Mouse (Mus musculus): ENCODE data around the gene Ano9. TPM values are rescaled to one million over a fixed set of nuclear protein-coding genes. Genes with fewer than 3 reads are reported as not detected.
A peak's percentile ranks its signal among the peaks of the same experiment; 100 is the strongest.

Gene Ano9
- polyA plus RNA-seq, 1 experiment, result not detected

GRCm38 (mm10) chr7:141122689-141123516 lies 5.3 kb upstream of the Ano9 start:
- Histone ChIP-seq H3K27ac (replicated peaks; ENCODE audit: low read depth, low read length) (peak overlapping the region; percentile 94), H3K4me3 (ENCODE audit: insufficient read depth, low read depth, low read length) (peak overlapping the region; percentile 84), H3K4me1 (ENCODE audit: control insufficient read depth, insufficient read depth, insufficient read length, low read length) (peaks cover 6% of the 10 kb centered on the region; the same call in 1 of the 2 replicates)

- Histone ChIP-seq H3K4me3 (ENCODE audit: insufficient read depth, low read depth, low read length) (peak within 1 kb of the TSS; percentile 84), H3K4me1 (ENCODE audit: control insufficient read depth, insufficient read depth, insufficient read length, low read length) (peaks cover 6% of the 10 kb centered on the region; the same call in 1 of the 2 replicates), H3K27ac (replicated peaks; ENCODE audit: low read depth, low read length) (peak within 1 kb of the TSS; percentile 94)
Measured at GRCm38 (mm10) chr7:141122245-141122644, 4.6 kb upstream of the Ano9 start, which contains the start of gene Ptdss2. Gene Ptdss2 (plus strand): TSS chr7:141122382.

GRCm38 (mm10) chr7:141121051-141121531 lies 3.5 kb upstream of the Ano9 start:
- H3K27ac ChIP-seq (replicated peaks; ENCODE audit: low read depth, low read length), result no peak overlapping the region
- peaks cover 6% of the 10 kb centered on the region; the same call in 1 of the 2 replicates for H3K4me1 ChIP-seq (ENCODE audit: control insufficient read depth, insufficient read depth, insufficient read length, low read length)
- no peak overlapping the region for H3K4me3 ChIP-seq (ENCODE audit: insufficient read depth, low read depth, low read length)

- no peak overlapping the region for H3K4me3 ChIP-seq (ENCODE audit: insufficient read depth, low read depth, low read length)
- H3K4me1 ChIP-seq (ENCODE audit: control insufficient read depth, insufficient read depth, insufficient read length, low read length), result peaks cover 6% of the 10 kb centered on the region; the same call in 1 of the 2 replicates
- no peak overlapping the region for H3K27ac ChIP-seq (replicated peaks; ENCODE audit: low read depth, low read length)
Measured at GRCm38 (mm10) chr7:141120605-141121004, 3.0 kb upstream of the Ano9 start.

- H3K4me1 ChIP-seq (ENCODE audit: control insufficient read depth, insufficient read depth, insufficient read length, low read length), result peaks cover 6% of the 10 kb centered on the region; the same call in 1 of the 2 replicates
- no peak overlapping the region for H3K27ac ChIP-seq (replicated peaks; ENCODE audit: low read depth, low read length)
- H3K4me3 ChIP-seq (ENCODE audit: insufficient read depth, low read depth, low read length), result no peak overlapping the region
Measured at GRCm38 (mm10) chr7:141119487-141119886, 1.9 kb upstream of the Ano9 start.

GRCm38 (mm10) chr7:141115874-141116273 lies 1.7 kb downstream of the Ano9 start:
- Histone ChIP-seq H3K27ac (replicated peaks; ENCODE audit: low read depth, low read length) (no peak overlapping the region), H3K4me1 (ENCODE audit: control insufficient read depth, insufficient read depth, insufficient read length, low read length) (0 out of 2 replicates have a peak, but pooled peaks cover 1% of the 10 kb centered on the region), H3K4me3 (ENCODE audit: insufficient read depth, low read depth, low read length) (no peak overlapping the region)

- H3K4me3 ChIP-seq (ENCODE audit: insufficient read depth, low read depth, low read length), result no peak overlapping the region
- H3K4me1 ChIP-seq (ENCODE audit: control insufficient read depth, insufficient read depth, insufficient read length, low read length), result peaks cover 2% of the 10 kb centered on the region; the same call in 1 of the 2 replicates
- H3K27ac ChIP-seq (replicated peaks; ENCODE audit: low read depth, low read length), result no peak overlapping the region
Measured at GRCm38 (mm10) chr7:141103161-141103560, 14.4 kb downstream of the Ano9 start.

- peaks cover 4% of the 10 kb centered on the region for H3K4me1 ChIP-seq (ENCODE audit: control insufficient read depth, insufficient read depth, insufficient read length, low read length)
- H3K4me3 ChIP-seq (ENCODE audit: insufficient read depth, low read depth, low read length), result peak within 1 kb of the TSS; percentile 57
- no peak within 1 kb of the TSS for H3K27ac ChIP-seq (replicated peaks; ENCODE audit: low read depth, low read length)
Measured at GRCm38 (mm10) chr7:141099911-141100691, 17.5 kb downstream of the Ano9 start, which contains the start of gene Sigirr. Gene Sigirr (minus strand): TSS chr7:141100572.

GRCm38 (mm10) chr7:141097177-141097576 lies 20.4 kb downstream of the Ano9 start:
- Histone ChIP-seq H3K4me3 (ENCODE audit: insufficient read depth, low read depth, low read length) (no peak overlapping the region), H3K4me1 (ENCODE audit: control insufficient read depth, insufficient read depth, insufficient read length, low read length) (peaks cover 6% of the 10 kb centered on the region), H3K27ac (replicated peaks; ENCODE audit: low read depth, low read length) (peak overlapping the region; percentile 53)

- Histone ChIP-seq H3K4me3 (ENCODE audit: insufficient read depth, low read depth, low read length) (peak overlapping the region; percentile 59), H3K4me1 (ENCODE audit: control insufficient read depth, insufficient read depth, insufficient read length, low read length) (peaks cover 6% of the 10 kb centered on the region), H3K27ac (replicated peaks; ENCODE audit: low read depth, low read length) (peak overlapping the region; percentile 70)
Measured at GRCm38 (mm10) chr7:141096649-141097056, 21.0 kb downstream of the Ano9 start.

- peaks cover 6% of the 10 kb centered on the region for H3K4me1 ChIP-seq (ENCODE audit: control insufficient read depth, insufficient read depth, insufficient read length, low read length)
- peak overlapping the region; percentile 59 for H3K4me3 ChIP-seq (ENCODE audit: insufficient read depth, low read depth, low read length)
- peak overlapping the region; percentile 70 for H3K27ac ChIP-seq (replicated peaks; ENCODE audit: low read depth, low read length)
Measured at GRCm38 (mm10) chr7:141096021-141096420, 21.6 kb downstream of the Ano9 start.

GRCm38 (mm10) chr7:141094487-141095205 lies 23.0 kb downstream of the Ano9 start:
- H3K4me1 ChIP-seq (ENCODE audit: control insufficient read depth, insufficient read depth, insufficient read length, low read length), result peaks cover 3% of the 10 kb centered on the region
- no peak overlapping the region for H3K27ac ChIP-seq (replicated peaks; ENCODE audit: low read depth, low read length)
- no peak overlapping the region for H3K4me3 ChIP-seq (ENCODE audit: insufficient read depth, low read depth, low read length)

GRCm38 (mm10) chr7:141093950-141094349 lies 23.7 kb downstream of the Ano9 start:
- H3K4me1 ChIP-seq (ENCODE audit: control insufficient read depth, insufficient read depth, insufficient read length, low read length), result peaks cover 3% of the 10 kb centered on the region; the same call in 1 of the 2 replicates
- H3K27ac ChIP-seq (replicated peaks; ENCODE audit: low read depth, low read length), result no peak overlapping the region
- no peak overlapping the region for H3K4me3 ChIP-seq (ENCODE audit: insufficient read depth, low read depth, low read length)

GRCm38 (mm10) chr7:141092051-141092735 lies 25.4 kb downstream of the Ano9 start:
- no peak overlapping the region; the same call in 1 of the 2 replicates for H3K4me3 ChIP-seq (ENCODE audit: insufficient read depth, low read depth, low read length)
- no peak overlapping the region for H3K27ac ChIP-seq (replicated peaks; ENCODE audit: low read depth, low read length)

More at GRCm38 (mm10) chr7:141092051-141092735, 25.4 kb downstream of the Ano9 start:
- H3K4me1 ChIP-seq (ENCODE audit: control insufficient read depth, insufficient read depth, insufficient read length, low read length), result peaks cover 3% of the 10 kb centered on the region; the same call in 1 of the 2 replicates

All from brown adipose tissue, adult 24 weeks (tissue).